Mouse (Mus musculus): Measurements from ENCODE around the gene Wbp2nl. TPM values are rescaled to one million over a fixed set of nuclear protein-coding genes. Genes with fewer than 3 reads are reported as not detected.
A peak's percentile ranks its signal among the peaks of the same experiment; 100 is the strongest.

Wbp2nl gene
- polyA plus RNA-seq, 1 experiment from 2014 or later: not detected

DNA sequence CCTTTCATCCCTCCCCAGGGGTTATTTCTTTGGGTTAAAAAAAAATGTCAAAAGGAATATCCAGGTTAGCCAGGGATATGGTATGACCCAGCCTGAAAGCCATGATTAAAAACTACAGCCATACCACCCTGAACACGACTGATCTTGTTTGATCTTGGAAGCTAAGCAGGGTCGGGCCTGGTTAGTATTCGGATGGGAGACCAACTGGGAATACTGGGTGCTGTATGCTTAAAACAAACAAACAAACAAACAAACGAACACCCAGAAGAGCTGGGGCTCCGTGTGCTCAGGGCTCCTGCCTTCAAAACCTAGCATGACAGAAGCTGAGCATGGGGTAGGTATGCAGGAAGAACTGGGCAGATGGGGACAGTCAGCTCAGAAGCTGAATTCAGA lies 43.8 kb downstream of the Wbp2nl start:
- peaks cover 23% of the 10 kb centered on the region for H3K27me3 ChIP-seq
- no peak overlapping the region for H3K9ac ChIP-seq

DNA sequence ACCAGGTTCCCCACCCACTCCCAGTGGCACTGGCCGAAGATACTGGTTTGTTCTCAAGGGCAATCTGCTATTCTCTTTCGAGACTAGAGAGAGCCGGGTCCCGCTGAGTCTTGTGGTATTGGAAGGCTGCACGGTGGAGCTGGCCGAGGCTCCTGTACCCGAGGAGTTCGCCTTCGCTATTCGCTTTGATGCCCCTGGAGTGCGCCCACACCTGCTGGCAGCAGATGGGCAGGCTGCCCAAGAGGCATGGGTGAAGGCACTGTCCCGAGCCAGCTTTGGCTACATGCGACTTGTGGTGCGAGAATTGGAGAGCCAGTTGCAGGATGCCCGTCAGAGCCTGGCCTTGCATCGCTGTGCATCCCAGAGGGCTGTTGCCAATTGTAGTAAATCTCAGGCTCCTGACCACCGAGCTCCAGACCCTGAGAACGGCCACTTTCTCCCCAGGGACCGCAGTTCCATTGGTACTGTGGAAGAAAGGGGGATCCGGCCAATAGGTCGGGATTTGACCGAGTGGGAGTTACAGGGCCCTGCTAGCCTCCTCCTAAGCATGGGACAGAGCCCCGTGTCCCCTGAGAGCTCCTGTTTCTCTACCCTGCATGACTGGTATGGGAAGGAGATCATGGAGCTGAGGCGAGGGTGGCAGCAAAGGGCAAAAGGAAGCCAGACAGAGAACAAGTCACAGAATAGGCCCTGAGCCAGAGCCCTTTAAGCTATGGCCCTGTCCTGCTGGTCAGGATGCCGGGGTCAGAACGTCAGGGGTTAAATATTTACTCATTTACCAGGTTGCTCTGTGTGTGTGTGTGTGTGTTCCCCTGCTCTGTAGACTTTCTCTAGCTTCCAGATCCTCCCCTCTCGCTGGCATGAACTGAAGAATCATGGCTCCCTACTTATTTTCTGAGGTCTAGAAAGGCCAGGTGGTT lies 44.9 kb downstream of the Wbp2nl start:
- no peak for ATAC-seq (ENCODE audit: low FRiP score)
- 85% methylated on average over 27 of the region's 27 CpGs for WGBS

More for the DNA sequence above, 43.8 kb downstream of the Wbp2nl start:
- no peak overlapping the region for H3K4me2 ChIP-seq (replicated peaks)
- peaks cover 28% of the 10 kb centered on the region for H3K4me1 ChIP-seq
- WGBS: 84% methylated on average over 5 of the region's 5 CpGs
- H3K9me3 ChIP-seq (replicated peaks): no peaks in the 10 kb centered on the region
- no peaks in the 10 kb centered on the region for H3K36me3 ChIP-seq
- H3K4me3 ChIP-seq: no peak overlapping the region
- no peak overlapping the region for H3K27ac ChIP-seq
- ATAC-seq (ENCODE audit: low FRiP score): no peak

GRCm38 (mm10) chr15:82344971-82345370 lies 46.2 kb downstream of the Wbp2nl start:
- Histone ChIP-seq H3K4me2 (replicated peaks) (no peak overlapping the region), H3K27ac (no peak overlapping the region)
- 89% methylated on average over 6 of the region's 6 CpGs for WGBS

More for the DNA sequence above, 44.9 kb downstream of the Wbp2nl start:
- peaks cover 11% of the 10 kb centered on the region for H3K36me3 ChIP-seq
- H3K4me3 ChIP-seq: no peak overlapping the region
- peaks cover 23% of the 10 kb centered on the region for H3K27me3 ChIP-seq
- no peak overlapping the region for H3K27ac ChIP-seq
- no peak overlapping the region for H3K9ac ChIP-seq
- H3K4me1 ChIP-seq: peaks cover 23% of the 10 kb centered on the region
- no peaks in the 10 kb centered on the region for H3K9me3 ChIP-seq (replicated peaks)
- H3K4me2 ChIP-seq (replicated peaks): 0 out of 2 replicates have a peak overlapping the region, but pooled peaks have one; percentile 6

DNA sequence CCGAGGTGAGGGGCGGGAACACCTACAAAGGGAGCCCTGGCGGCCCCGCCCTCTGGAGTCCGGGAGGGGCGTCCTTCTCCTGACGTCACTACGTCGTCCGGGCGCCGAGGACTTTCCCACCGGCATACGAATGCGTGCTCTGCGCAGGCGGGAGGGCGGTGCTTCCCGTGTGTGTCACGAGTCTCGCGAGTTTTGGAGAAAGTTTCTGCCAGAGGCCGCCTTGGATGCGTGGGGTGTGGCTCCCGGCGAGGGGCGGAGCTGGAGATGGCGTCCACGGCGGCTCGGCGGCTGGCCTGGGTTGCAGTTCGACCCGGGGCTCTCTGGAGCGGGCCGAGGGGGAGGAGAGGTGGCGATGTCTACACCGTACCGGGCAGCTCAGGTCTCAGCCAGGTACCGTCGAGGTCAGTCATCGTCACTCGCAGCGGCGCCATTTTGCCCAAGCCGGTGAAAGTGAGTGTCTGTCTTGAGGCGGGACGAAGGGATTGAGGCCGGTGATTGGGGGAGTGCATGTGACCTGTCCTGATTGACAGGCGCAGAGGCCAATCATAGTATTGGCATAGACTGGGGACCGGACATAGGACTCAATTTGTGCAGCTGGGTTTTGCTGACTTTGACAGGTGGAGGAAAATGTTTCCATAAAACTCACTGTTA lies 47.2 kb downstream of the Wbp2nl start:
- H3K27me3 ChIP-seq: peaks cover 8% of the 10 kb centered on the region
- H3K9ac ChIP-seq: peak overlapping the region; percentile 68
- H3K4me1 ChIP-seq: peaks cover 18% of the 10 kb centered on the region
- no peaks in the 10 kb centered on the region for H3K9me3 ChIP-seq (replicated peaks)
- peaks cover 34% of the 10 kb centered on the region for H3K36me3 ChIP-seq
- ATAC-seq (ENCODE audit: low FRiP score): peak; percentile 99
- H3K27ac ChIP-seq: peak overlapping the region; percentile 85
- peak overlapping the region; percentile 64 for H3K4me3 ChIP-seq
- peak overlapping the region; percentile 69 for H3K4me2 ChIP-seq (replicated peaks)
- under 1% methylated on average over 51 of the region's 51 CpGs for WGBS

More at GRCm38 (mm10) chr15:82344971-82345370, 46.2 kb downstream of the Wbp2nl start:
- no peak for ATAC-seq (ENCODE audit: low FRiP score)
- Histone ChIP-seq H3K36me3 (peaks cover 24% of the 10 kb centered on the region), H3K9ac (no peak overlapping the region), H3K9me3 (replicated peaks) (no peaks in the 10 kb centered on the region), H3K4me1 (peaks cover 23% of the 10 kb centered on the region), H3K27me3 (peaks cover 17% of the 10 kb centered on the region), H3K4me3 (no peak overlapping the region)

GRCm38 (mm10) chr15:82346580-82347302 lies 48.0 kb downstream of the Wbp2nl start:
- peaks cover 16% of the 10 kb centered on the region for H3K4me1 ChIP-seq
- H3K4me3 ChIP-seq: peak overlapping the region; percentile 64
- H3K27me3 ChIP-seq: 0 out of 2 replicates have a peak, but pooled peaks cover 4% of the 10 kb centered on the region
- peak; percentile 7; the same call in 1 of the 2 replicates for ATAC-seq (ENCODE audit: low FRiP score)
- WGBS: 68% methylated on average over 14 of the region's 14 CpGs
- no peaks in the 10 kb centered on the region for H3K9me3 ChIP-seq (replicated peaks)
- H3K9ac ChIP-seq: peak overlapping the region; percentile 68
- peak overlapping the region; percentile 85 for H3K27ac ChIP-seq
- peak overlapping the region; percentile 69 for H3K4me2 ChIP-seq (replicated peaks)
- H3K36me3 ChIP-seq: peaks cover 36% of the 10 kb centered on the region

DNA sequence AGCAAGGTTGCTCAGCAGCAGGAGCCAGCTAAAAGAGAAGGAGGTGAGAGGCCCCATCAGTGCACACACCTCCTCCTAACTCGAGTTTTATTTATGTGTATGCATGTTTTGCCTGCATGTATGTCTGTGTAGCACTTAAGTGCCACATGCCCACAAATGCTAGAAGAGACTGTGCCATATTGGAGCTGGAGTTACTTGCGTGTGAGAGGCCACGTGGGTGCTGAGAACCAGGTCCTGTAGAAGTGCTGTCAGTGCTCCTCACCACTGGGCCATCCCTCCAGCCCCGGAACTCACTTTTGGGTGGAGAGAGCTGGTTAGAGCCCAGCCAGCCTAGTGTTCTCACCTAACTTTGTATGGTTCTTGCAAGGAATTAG lies 48.5 kb downstream of the Wbp2nl start:
- Histone ChIP-seq H3K4me1 (peaks cover 21% of the 10 kb centered on the region), H3K9ac (peak overlapping the region; percentile 68; the same call in 1 of the 2 replicates), H3K4me2 (replicated peaks) (peak overlapping the region; percentile 69), H3K36me3 (peaks cover 36% of the 10 kb centered on the region), H3K9me3 (replicated peaks) (no peaks in the 10 kb centered on the region), H3K4me3 (peak overlapping the region; percentile 64), H3K27me3 (no peaks in the 10 kb centered on the region), H3K27ac (no peak overlapping the region)
- no peak for ATAC-seq (ENCODE audit: low FRiP score)
- 80% methylated on average over 4 of the region's 4 CpGs for WGBS

DNA sequence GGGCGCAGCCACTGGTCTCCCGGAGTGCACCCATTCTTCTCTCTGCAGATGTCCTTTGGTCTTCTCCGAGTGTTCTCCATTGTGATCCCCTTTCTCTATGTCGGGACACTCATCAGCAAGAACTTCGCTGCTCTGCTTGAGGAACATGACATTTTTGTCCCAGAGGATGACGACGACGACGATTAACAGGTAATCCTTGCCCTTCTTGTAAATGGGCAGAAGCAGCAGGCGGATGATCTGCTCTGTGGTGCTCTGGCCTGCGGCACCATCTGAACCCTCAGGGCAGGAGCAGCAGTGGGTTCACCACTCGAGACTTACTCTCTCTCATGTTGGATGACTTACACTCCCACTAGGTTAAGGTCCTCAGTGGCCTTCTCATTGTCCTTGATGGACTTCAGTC lies 49.1 kb downstream of the Wbp2nl start:
- no peak overlapping the region for H3K4me2 ChIP-seq (replicated peaks)
- 93% methylated on average over 12 of the region's 12 CpGs for WGBS
- no peak overlapping the region for H3K4me3 ChIP-seq
- no peak for ATAC-seq (ENCODE audit: low FRiP score)
- H3K27me3 ChIP-seq: no peaks in the 10 kb centered on the region
- peaks cover 24% of the 10 kb centered on the region for H3K4me1 ChIP-seq
- no peaks in the 10 kb centered on the region for H3K9me3 ChIP-seq (replicated peaks)
- no peak overlapping the region for H3K27ac ChIP-seq
- H3K9ac ChIP-seq: no peak overlapping the region
- H3K36me3 ChIP-seq: peaks cover 36% of the 10 kb centered on the region

GRCm38 (mm10) chr15:82348258-82348998 lies 49.7 kb downstream of the Wbp2nl start:
- WGBS: 88% methylated on average over 8 of the region's 8 CpGs
- Histone ChIP-seq H3K9me3 (replicated peaks) (no peaks in the 10 kb centered on the region), H3K4me3 (no peak overlapping the region), H3K27me3 (no peaks in the 10 kb centered on the region), H3K27ac (no peak overlapping the region), H3K4me1 (peaks cover 30% of the 10 kb centered on the region), H3K4me2 (replicated peaks) (no peak overlapping the region), H3K9ac (no peak overlapping the region), H3K36me3 (peaks cover 36% of the 10 kb centered on the region)
- ATAC-seq (ENCODE audit: low FRiP score): no peak

DNA sequence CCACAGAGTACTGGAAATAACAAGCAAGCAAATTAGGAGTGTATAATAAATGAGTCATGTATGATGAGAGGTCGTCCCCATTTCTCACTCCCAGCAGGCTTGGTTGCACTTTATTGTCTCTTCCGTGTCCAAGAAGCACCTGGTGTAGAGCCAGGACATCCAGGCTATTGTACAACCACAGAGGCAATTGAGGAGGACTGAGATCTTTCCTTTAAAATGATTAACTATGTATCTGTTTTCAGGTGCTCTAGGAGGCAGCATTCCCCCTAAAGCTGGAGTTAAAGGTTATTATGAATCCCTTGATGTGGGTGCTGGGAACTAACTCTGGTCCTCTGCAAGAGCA lies 50.2 kb downstream of the Wbp2nl start:
- WGBS: 91% methylated on average over 2 of the region's 2 CpGs
- Histone ChIP-seq H3K4me3 (no peak overlapping the region), H3K4me1 (peaks cover 31% of the 10 kb centered on the region), H3K27ac (no peak overlapping the region), H3K36me3 (peaks cover 36% of the 10 kb centered on the region), H3K9me3 (replicated peaks) (no peaks in the 10 kb centered on the region), H3K9ac (no peak overlapping the region), H3K27me3 (no peaks in the 10 kb centered on the region), H3K4me2 (replicated peaks) (no peak overlapping the region)
- ATAC-seq (ENCODE audit: low FRiP score): no peak

DNA sequence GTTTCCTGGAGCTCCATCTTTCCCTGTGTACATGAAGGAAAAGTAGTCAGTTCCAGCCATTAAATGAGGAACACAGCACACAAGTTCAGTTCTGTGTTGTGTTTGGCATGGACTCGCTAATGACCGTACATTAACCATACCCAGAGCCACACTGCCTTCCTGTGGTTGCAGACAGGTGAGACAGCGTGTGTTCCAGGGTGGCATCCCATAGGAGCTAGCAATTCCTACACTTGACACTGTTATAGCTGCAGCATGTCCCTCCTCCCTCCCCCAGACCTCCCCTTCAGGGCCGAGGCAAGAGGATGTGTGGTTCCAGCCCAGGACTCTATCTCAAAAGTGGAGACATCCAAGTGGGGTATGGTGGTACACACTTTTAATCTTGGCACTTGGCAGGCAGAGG lies 51.6 kb downstream of the Wbp2nl start:
- Histone ChIP-seq H3K4me2 (replicated peaks) (no peak overlapping the region), H3K36me3 (peaks cover 36% of the 10 kb centered on the region), H3K27ac (no peak overlapping the region), H3K4me1 (peaks cover 35% of the 10 kb centered on the region), H3K9ac (no peak overlapping the region), H3K4me3 (no peak overlapping the region), H3K27me3 (no peaks in the 10 kb centered on the region), H3K9me3 (replicated peaks) (no peaks in the 10 kb centered on the region)
- no peak for ATAC-seq (ENCODE audit: low FRiP score)
- 88% methylated on average over 4 of the region's 4 CpGs for WGBS

- H3K4me2 ChIP-seq (replicated peaks): no peak overlapping the region
- H3K36me3 ChIP-seq: peaks cover 36% of the 10 kb centered on the region
- no peak overlapping the region for H3K4me3 ChIP-seq
- no peak for ATAC-seq (ENCODE audit: low FRiP score)
- no peaks in the 10 kb centered on the region for H3K9me3 ChIP-seq (replicated peaks)
- peaks cover 35% of the 10 kb centered on the region for H3K4me1 ChIP-seq
- H3K27ac ChIP-seq: no peak overlapping the region
- 90% methylated on average over 3 of the region's 3 CpGs for WGBS
- H3K9ac ChIP-seq: no peak overlapping the region
- no peaks in the 10 kb centered on the region for H3K27me3 ChIP-seq
Measured at GRCm38 (mm10) chr15:82351480-82351879, 52.7 kb downstream of the Wbp2nl start.

Data from hindbrain, embryonic 12.5 days (tissue).